In the genomic region with DNA sequence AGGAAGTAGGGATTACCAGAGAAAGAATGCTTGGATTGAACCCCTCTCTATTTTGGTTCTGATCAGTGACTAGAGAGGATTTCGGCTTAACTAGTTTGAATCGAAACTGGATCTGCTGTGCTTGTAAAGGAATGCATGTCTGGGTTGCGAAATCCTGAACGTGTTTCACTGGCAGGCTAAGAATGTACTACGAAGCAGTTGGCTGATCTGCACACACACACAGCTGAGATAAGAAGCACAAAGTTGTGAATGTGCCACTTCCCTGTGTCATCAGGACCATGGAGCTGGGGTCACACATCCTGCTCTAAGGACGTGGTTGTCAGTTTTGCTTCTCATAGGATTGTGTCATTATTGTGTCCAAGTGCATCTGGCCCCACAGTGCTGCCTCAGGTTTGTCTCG, we compare ENCODE assay signal across 10 mouse cellular contexts. TPM values are rescaled to one million over a fixed set of nuclear protein-coding genes. Genes with fewer than 3 reads are reported as not detected.
DNase-seq lines count a peak whose midpoint lies in the region; ATAC-seq and TF ChIP-seq lines count a peak whose summit lies in the region.
"Had no signal": no experiment of that assay in that cellular context is flagged by ENCODE, and none has a peak within 500 bp of the region (broad histone marks: within the 10 kb centered on the region; RNA-seq: fewer than 3 reads in every experiment).

No protein-coding gene starts in this region.

- H3ac ChIP-seq in myocyte (ENCODE audit: control insufficient read depth, insufficient read length) = no peak overlapping the region

- TF ChIP-seq EP300 in heart, postnatal 0 days (IDR thresholded peaks at IDR 0.05; ENCODE audit: low read depth) = no peak

- H3K9me3 ChIP-seq in megakaryocyte, embryonic 14.5 days = peaks cover 7% of the 10 kb centered on the region; the same call in 1 of the 2 replicates
- H3K9me3 ChIP-seq in heart, postnatal 0 days (replicated peaks; ENCODE audit: control insufficient read depth, low read length) = no peaks in the 10 kb centered on the region

- TF ChIP-seq CTCF in heart, postnatal 0 days (IDR thresholded peaks at IDR 0.05; ENCODE audit: low read depth) = no peak

- H3K79me2 ChIP-seq in myocyte (ENCODE audit: control insufficient read depth, insufficient read depth) = no peaks in the 10 kb centered on the region

- H3K4me1 ChIP-seq in megakaryocyte, embryonic 14.5 days = peaks cover 3% of the 10 kb centered on the region; the same call in 1 of the 2 replicates
- H3K4me1 ChIP-seq in heart, postnatal 0 days (ENCODE audit: control insufficient read depth, insufficient read depth) = peaks cover 12% of the 10 kb centered on the region

- H3K27ac ChIP-seq in heart, postnatal 0 days (ENCODE audit: low read depth) = no peak overlapping the region
- H3K27ac ChIP-seq: midbrain, embryonic 10.5 days had no signal

- peak overlapping the region; percentile 30; the same call in 1 of the 2 replicates for H3K4me2 ChIP-seq in heart, postnatal 0 days (ENCODE audit: low read depth, low read length)
- H3K4me2 ChIP-seq in myocyte (ENCODE audit: low read depth) = no peak overlapping the region

- peak overlapping the region; percentile 4 for H3K4me3 ChIP-seq in megakaryocyte, embryonic 14.5 days (replicated peaks)
- H3K4me3 ChIP-seq in heart, postnatal 0 days (ENCODE audit: low read depth, low read length) = no peak overlapping the region
- no peak overlapping the region for H3K4me3 ChIP-seq in myocyte
- H3K4me3 ChIP-seq: midbrain, embryonic 10.5 days had no signal

- H3K27me3 ChIP-seq in megakaryocyte, embryonic 14.5 days (replicated peaks) = no peaks in the 10 kb centered on the region
- H3K27me3 ChIP-seq in heart, postnatal 0 days (ENCODE audit: control insufficient read depth, insufficient read depth, low read length) = no peaks in the 10 kb centered on the region
- H3K27me3 ChIP-seq in myocyte (ENCODE audit: control insufficient read depth, insufficient read depth, insufficient read length) = no peaks in the 10 kb centered on the region

- peak; percentile 34 for DNase-seq in fat pad, adult 2 months (ENCODE audit: extremely low read depth, low read depth, low spot score)
- DNase-seq in heart, postnatal 0 days (ENCODE audit: low spot score) = peak; percentile 62
- no peak for DNase-seq in spleen, postnatal 10 days (ENCODE audit: low spot score in 2 of 2)
- DNase-seq: gastrocnemius, postnatal 36 days had no signal

- no peak for ATAC-seq in megakaryocyte, adult 5-6 weeks (ENCODE audit: poor library complexity, severe bottlenecking)
- peak; percentile 81 for ATAC-seq in heart, postnatal 0 days (ENCODE audit: insufficient read depth, low read depth)
- no peak for ATAC-seq in erythroblast, adult 5-6 weeks (replicated peaks; ENCODE audit: low FRiP score, poor library complexity, severe bottlenecking)

- WGBS in heart, postnatal 0 days = 6% methylated on average over 7 of the region's 7 CpGs

- H3K36me3 ChIP-seq in megakaryocyte, embryonic 14.5 days (replicated peaks; ENCODE audit: low read length) = no peaks in the 10 kb centered on the region
- peaks cover 17% of the 10 kb centered on the region; the same call in 1 of the 2 replicates for H3K36me3 ChIP-seq in heart, postnatal 0 days (replicated peaks; ENCODE audit: control insufficient read depth, insufficient read depth, low read length)
- no peaks in the 10 kb centered on the region for H3K36me3 ChIP-seq in myocyte (ENCODE audit: control insufficient read depth, insufficient read depth)
- H3K36me3 ChIP-seq: G1E had no signal

- no peak overlapping the region for H3K9ac ChIP-seq in heart, postnatal 0 days (replicated peaks; ENCODE audit: low read depth, low read length)

- TF ChIP-seq POLR2A in myocyte (IDR thresholded peaks at IDR 0.05; ENCODE audit: insufficient read length, low read depth) = no peak

TF ChIP-seq in myocyte, 11 proteins besides CTCF, POLR2A, EP300 and RAD21:
- no peak for TF ChIP-seq E2F4 (IDR thresholded peaks at IDR 0.05; ENCODE audit: insufficient read depth)
- peak; percentile 80 for TF ChIP-seq CEBPB (IDR thresholded peaks at IDR 0.05; ENCODE audit: insufficient read depth, poor library complexity, severe bottlenecking)
TF ChIP-seq in myocyte: peak in this region for 1.

RNA-seq across cellular contexts. Expression of a gene that starts 14.3 kb away (rescaled TPM):
- not detected in 2 replicates for polyA plus RNA-seq in megakaryocyte, embryonic 14.5 days (2012; ENCODE audit: insufficient read depth, low replicate concordance)
- not detected in 2 replicates for total RNA-seq in megakaryocyte, adult 5-6 weeks (2015)
- not detected in 2 replicates for total RNA-seq in megakaryocyte, adult 5-6 weeks (2017)
- not detected in 2 replicates for total RNA-seq in heart, postnatal 0 days (2014; rRNA removed; ENCODE audit: low replicate concordance)
- 0.11 TPM in 1 of 2 replicates, not detected in the other for polyA plus RNA-seq in heart, postnatal 0 days (2015; fragmentation: Nextera tagmentation; extraction: Ambion mirVana)
- polyA plus RNA-seq in myocyte (2012; fragmentation: generic; extraction: Trizol) = 0.08 TPM
- total RNA-seq in erythroblast, adult 5-6 weeks (2015; ENCODE audit: low replicate concordance) = not detected in 2 replicates
- not detected in 2 replicates for total RNA-seq in erythroblast, adult 5-6 weeks (2017; ENCODE audit: low replicate concordance)
- total RNA-seq: gastrocnemius, postnatal 36 days had no signal
- polyA plus RNA-seq: G1E had no signal

RNA-seq across cellular contexts. Expression of a gene that starts 22.6 kb away (rescaled TPM):
- not detected in 2 replicates for polyA plus RNA-seq in megakaryocyte, embryonic 14.5 days (2012; ENCODE audit: insufficient read depth, low replicate concordance)
- 1.6 and 2.1 TPM in 2 replicates for total RNA-seq in megakaryocyte, adult 5-6 weeks (2015)
- 2.0 and 2.2 TPM in 2 replicates for total RNA-seq in megakaryocyte, adult 5-6 weeks (2017)
- total RNA-seq in heart, postnatal 0 days (2014; rRNA removed; ENCODE audit: low replicate concordance) = 2.4 and 7.9 TPM in 2 replicates
- 7.8 and 10.9 TPM in 2 replicates for polyA plus RNA-seq in heart, postnatal 0 days (2015; fragmentation: Nextera tagmentation; extraction: Ambion mirVana)
- polyA plus RNA-seq in myocyte (2012; fragmentation: generic; extraction: Trizol) = 1.1 TPM
- total RNA-seq in erythroblast, adult 5-6 weeks (2015; ENCODE audit: low replicate concordance) = 0.42 TPM in 1 of 2 replicates, not detected in the other
- total RNA-seq in erythroblast, adult 5-6 weeks (2017; ENCODE audit: low replicate concordance) = 0.42 and 1.3 TPM in 2 replicates
- polyA plus RNA-seq: G1E had no signal

RNA-seq across cellular contexts. Expression of a gene that starts 22.9 kb away (rescaled TPM):
- polyA plus RNA-seq in megakaryocyte, embryonic 14.5 days (2012; ENCODE audit: insufficient read depth, low replicate concordance) = not detected in 2 replicates
- total RNA-seq in megakaryocyte, adult 5-6 weeks (2015) = 9.0 and 10.1 TPM in 2 replicates
- total RNA-seq in megakaryocyte, adult 5-6 weeks (2017) = 11.1 and 15.2 TPM in 2 replicates
- 7.0 and 8.3 TPM in 2 replicates for total RNA-seq in heart, postnatal 0 days (2014; rRNA removed; ENCODE audit: low replicate concordance)
- polyA plus RNA-seq in heart, postnatal 0 days (2015; fragmentation: Nextera tagmentation; extraction: Ambion mirVana) = 39.5 and 43.7 TPM in 2 replicates
- 1.7 TPM for polyA plus RNA-seq in myocyte (2012; fragmentation: generic; extraction: Trizol)
- total RNA-seq in erythroblast, adult 5-6 weeks (2015; ENCODE audit: low replicate concordance) = 0.63 TPM in 1 of 2 replicates, not detected in the other
- 0.17 and 1.5 TPM in 2 replicates for total RNA-seq in erythroblast, adult 5-6 weeks (2017; ENCODE audit: low replicate concordance)
- total RNA-seq: G1E had no signal
- polyA plus RNA-seq: G1E had no signal

Comparison
In these comparisons a context has a peak if more than half of its experiments do, and no peak if none do; other contexts are left out.
1. DNase-seq: peak in fat pad, adult 2 months (single experiment) and heart, postnatal 0 days (single experiment); none in spleen, postnatal 10 days (0 of 2).